Mouse (Mus musculus): ENCODE data around the gene Kcnab2. TPM values are rescaled to one million over a fixed set of nuclear protein-coding genes. Genes with fewer than 3 reads are reported as not detected.
A peak's percentile ranks its signal among the peaks of the same experiment; 100 is the strongest.

Gene Kcnab2
- total and polyA plus RNA-seq, 3 experiments: 82.9 to 118 TPM; not detected in 1

DNA sequence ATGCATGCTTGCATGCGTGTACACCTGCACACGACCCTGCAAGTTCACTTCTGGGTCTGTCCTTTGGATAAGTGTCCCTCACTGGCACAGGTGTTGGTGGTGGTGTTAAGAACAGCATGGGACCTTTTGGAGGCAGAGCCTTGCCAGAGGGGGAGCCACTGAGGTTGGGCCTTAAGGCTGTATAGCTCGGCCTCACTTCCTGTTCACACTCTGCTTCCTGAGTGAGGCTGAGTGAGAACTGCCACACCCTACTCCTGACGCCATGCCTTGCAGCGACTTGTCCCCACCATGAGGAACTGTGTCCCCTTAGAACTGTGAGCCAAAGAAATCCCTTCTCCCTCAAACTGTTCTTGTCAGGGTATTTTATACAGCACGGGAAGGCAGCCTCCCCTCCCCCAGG, 26.3 kb downstream of the Kcnab2 start:
- no peaks in the 10 kb centered on the region for H3K9me3 ChIP-seq (replicated peaks; ENCODE audit: insufficient read depth, low read length)
- DNase-seq (ENCODE audit: low read depth, low spot score): peak; percentile 28

DNA sequence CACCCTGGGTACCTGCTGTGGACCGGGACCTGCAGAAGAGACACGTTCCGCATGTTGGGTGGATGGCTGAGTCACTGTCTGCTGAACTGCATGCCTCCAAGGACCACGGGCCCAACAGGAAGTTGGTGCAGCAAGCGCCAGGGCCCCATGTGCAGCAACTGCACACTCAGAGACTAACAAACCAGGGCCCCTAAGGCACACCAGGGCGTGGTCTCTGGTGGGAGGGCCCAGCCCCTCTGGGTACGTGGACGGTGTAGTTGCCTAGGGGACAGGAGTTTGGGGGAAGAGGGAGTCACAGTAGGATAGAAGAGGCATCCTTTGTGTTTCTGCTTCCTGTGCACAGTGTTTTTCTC, 29.0 kb downstream of the Kcnab2 start:
- peak; percentile 95 for DNase-seq (ENCODE audit: low read depth, low spot score)
- Histone ChIP-seq H3K4me1 (ENCODE audit: control insufficient read depth in 1 of 2, insufficient read depth in 2 of 2, low read length in 2 of 2) (peaks cover 6 to 18% of the 10 kb centered on the region in 2 experiments; a peak in 3 of 4 replicates), H3K4me3 (ENCODE audit: control insufficient read depth in 1 of 2, insufficient read depth in 1 of 2, low read depth in 2 of 2, low read length in 2 of 2) (peak overlapping the region; percentile 71 to 74), H3K27me3 (ENCODE audit: control insufficient read depth in 1 of 2, insufficient read depth in 2 of 2, low read length in 2 of 2) (no peaks in the 10 kb centered on the region), H3K9ac (ENCODE audit: control insufficient read depth, low read depth, low read length, poor library complexity, severe bottlenecking) (peak overlapping the region; percentile 78), H3K9me3 (replicated peaks; ENCODE audit: insufficient read depth, low read length) (no peaks in the 10 kb centered on the region), H3K79me2 (ENCODE audit: control insufficient read depth, insufficient read depth, low read length, poor library complexity) (peaks cover 39% of the 10 kb centered on the region), H3K27ac (ENCODE audit: control insufficient read depth, low read depth, low read length) (peak overlapping the region; percentile 89), H3K36me3 (ENCODE audit: control insufficient read depth in 1 of 2, insufficient read depth in 2 of 2, low read length in 2 of 2) (peaks cover 0 to 9% of the 10 kb centered on the region in 2 experiments; a peak in 3 of 4 replicates)
- TF ChIP-seq ZMIZ1 (IDR thresholded peaks at IDR 0.05; ENCODE audit: low read depth, low read length) (peak; percentile 75), HCFC1 (IDR thresholded peaks at IDR 0.05; ENCODE audit: low read depth, low read length) (peak; percentile 74), RAD21 (IDR thresholded peaks at IDR 0.05; ENCODE audit: low read depth, low read length) (no peak), ZKSCAN1 (IDR thresholded peaks at IDR 0.05; ENCODE audit: low read depth, low read length) (no peak), MXI1 (IDR thresholded peaks at IDR 0.05; ENCODE audit: low read depth, low read length) (peak; percentile 96), ZNF384 (IDR thresholded peaks at IDR 0.05; ENCODE audit: low read depth, low read length) (no peak), ETS1 (IDR thresholded peaks at IDR 0.05; ENCODE audit: low read depth, low read length) (no peak), NELFE (IDR thresholded peaks at IDR 0.05; ENCODE audit: low read depth, low read length) (peak; percentile 84), ZC3H11A (IDR thresholded peaks at IDR 0.05; ENCODE audit: low read depth, low read length) (no peak), UBTF (IDR thresholded peaks at IDR 0.05; ENCODE audit: borderline replicate concordance, insufficient read depth, low read depth, low read length) (no peak), MEF2A (IDR thresholded peaks at IDR 0.05; ENCODE audit: extremely low read depth, insufficient replicate concordance, low read depth, low read length, poor library complexity, severe bottlenecking) (no peak), POLR2AphosphoS2 (IDR thresholded peaks at IDR 0.05; ENCODE audit: low read length) (peak; percentile 67; the same call in 1 of the 2 replicates), NRF1 (IDR thresholded peaks at IDR 0.05; ENCODE audit: insufficient read depth, low read depth, low read length, poor library complexity, severe bottlenecking) (no peak), CHD2 (IDR thresholded peaks at IDR 0.05; ENCODE audit: low read length) (no peak), CHD1 (IDR thresholded peaks at IDR 0.05; ENCODE audit: low read depth, low read length) (no peak), MYB (IDR thresholded peaks at IDR 0.05; ENCODE audit: low read depth, low read length) (no peak), RCOR1 (IDR thresholded peaks at IDR 0.05; ENCODE audit: low read depth, low read length) (no peak), GATA1 (IDR thresholded peaks at IDR 0.05; ENCODE audit: low read depth, low read length) (no peak), JUND (IDR thresholded peaks at IDR 0.05; ENCODE audit: low read depth, low read length) (no peak), BHLHE40 (IDR thresholded peaks at IDR 0.05; ENCODE audit: borderline replicate concordance, low read depth, low read length) (no peak), USF2 (IDR thresholded peaks at IDR 0.05; ENCODE audit: borderline replicate concordance in 1 of 2, insufficient read depth in 1 of 2, low read depth in 1 of 2, low read length in 2 of 2) (no peak), SIN3A (IDR thresholded peaks at IDR 0.05; ENCODE audit: low read length) (peak; percentile 85), TBP (IDR thresholded peaks at IDR 0.05; ENCODE audit: low read depth, low read length) (peak; percentile 90), POLR2A (IDR thresholded peaks at IDR 0.05; ENCODE audit: control insufficient read depth in 1 of 2, insufficient read depth in 1 of 2, low read depth in 1 of 2, low read length in 2 of 2, poor library complexity in 1 of 2) (peak; percentile 79 to 96), EP300 (IDR thresholded peaks at IDR 0.05; ENCODE audit: low read depth in 1 of 2, low read length in 2 of 2) (no peak), KAT2A (conservative IDR thresholded peaks at IDR 0.05; ENCODE audit: low read depth, low read length) (no peak), MAX (IDR thresholded peaks at IDR 0.05; ENCODE audit: low read length) (peak; percentile 90), SMC3 (IDR thresholded peaks at IDR 0.05; ENCODE audit: low read depth, low read length) (no peak), ELF1 (IDR thresholded peaks at IDR 0.05; ENCODE audit: low read depth, low read length) (peak; percentile 67; the same call in 1 of the 2 replicates), POLR2AphosphoS5 (IDR thresholded peaks at IDR 0.05; ENCODE audit: borderline replicate concordance, low read depth, low read length) (no peak), MAFK (IDR thresholded peaks at IDR 0.05; ENCODE audit: borderline replicate concordance, low read depth, low read length) (no peak)

More for the DNA sequence above, 26.3 kb downstream of the Kcnab2 start:
- H3K4me1 ChIP-seq (ENCODE audit: control insufficient read depth in 1 of 2, insufficient read depth in 2 of 2, low read length in 2 of 2): peaks cover 2 to 6% of the 10 kb centered on the region in 2 experiments; a peak in 2 of 4 replicates
- H3K9ac ChIP-seq (ENCODE audit: control insufficient read depth, low read depth, low read length, poor library complexity, severe bottlenecking): no peak overlapping the region
- no peak overlapping the region for H3K27ac ChIP-seq (ENCODE audit: control insufficient read depth, low read depth, low read length)
- peaks cover 22% of the 10 kb centered on the region for H3K79me2 ChIP-seq (ENCODE audit: control insufficient read depth, insufficient read depth, low read length, poor library complexity)
- no peak overlapping the region for H3K4me3 ChIP-seq (ENCODE audit: control insufficient read depth in 1 of 2, insufficient read depth in 1 of 2, low read depth in 2 of 2, low read length in 2 of 2)
- no peaks in the 10 kb centered on the region for H3K27me3 ChIP-seq (ENCODE audit: control insufficient read depth in 1 of 2, insufficient read depth in 2 of 2, low read length in 2 of 2)
- TF ChIP-seq CTCF (IDR thresholded peaks at IDR 0.05 in 2 of 3, conservative IDR thresholded peaks at IDR 0.05 in 1 of 3; ENCODE audit: control insufficient read depth in 1 of 3, insufficient read depth in 1 of 3, low read depth in 2 of 3, low read length in 3 of 3, poor library complexity in 1 of 3, severe bottlenecking in 1 of 3): no peak
- H3K36me3 ChIP-seq (ENCODE audit: control insufficient read depth in 1 of 2, insufficient read depth in 2 of 2, low read length in 2 of 2): 0 out of 4 replicates have a peak, but pooled peaks cover 0 to 1% of the 10 kb centered on the region in 2 experiments
